Mouse (Mus musculus) embryo, embryonic 11 days (tissue): Measurements from ENCODE around the gene St7.

Experiments
- DNase-seq: peaks from one replicate; pipeline ENCODE4 v3.0.0-alpha.2; 2015

St7 gene

GRCm38 (mm10) chr6:17720022-17720421, 27.3 kb downstream of the St7 start:
- no peak for DNase-seq

GRCm38 (mm10) chr6:17721706-17722105, 29.0 kb downstream of the St7 start:
- no peak for DNase-seq

DNA sequence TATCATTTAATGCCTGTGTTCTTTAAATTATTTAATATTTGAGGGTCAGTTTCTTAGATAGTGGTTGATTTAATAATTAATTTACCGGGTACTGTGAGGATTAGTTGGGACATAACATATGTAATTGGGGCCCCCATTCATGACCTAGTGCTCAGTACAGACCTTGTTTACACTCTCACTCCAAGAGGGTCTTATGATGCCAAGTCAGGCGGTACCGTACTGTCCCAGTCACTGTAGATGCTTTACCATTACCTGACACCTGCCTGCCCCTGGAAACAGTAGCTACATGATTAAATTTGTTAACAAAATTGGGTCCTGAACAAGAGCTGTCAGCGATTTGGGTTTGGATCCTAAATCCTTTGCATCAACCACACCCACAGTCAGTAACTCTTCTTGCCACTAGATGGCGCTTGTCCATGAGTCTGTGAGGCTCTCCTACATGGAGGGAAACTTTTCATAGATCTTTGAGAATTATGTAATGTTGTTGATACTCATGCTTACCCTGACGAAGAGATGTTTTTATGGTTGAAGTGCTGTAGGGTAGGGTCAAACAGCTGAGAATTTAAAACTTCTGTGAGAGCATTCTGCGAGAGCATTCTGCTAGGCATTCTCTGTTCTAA, 33.2 kb downstream of the St7 start:
- DNase-seq = peak; percentile 78

DNA sequence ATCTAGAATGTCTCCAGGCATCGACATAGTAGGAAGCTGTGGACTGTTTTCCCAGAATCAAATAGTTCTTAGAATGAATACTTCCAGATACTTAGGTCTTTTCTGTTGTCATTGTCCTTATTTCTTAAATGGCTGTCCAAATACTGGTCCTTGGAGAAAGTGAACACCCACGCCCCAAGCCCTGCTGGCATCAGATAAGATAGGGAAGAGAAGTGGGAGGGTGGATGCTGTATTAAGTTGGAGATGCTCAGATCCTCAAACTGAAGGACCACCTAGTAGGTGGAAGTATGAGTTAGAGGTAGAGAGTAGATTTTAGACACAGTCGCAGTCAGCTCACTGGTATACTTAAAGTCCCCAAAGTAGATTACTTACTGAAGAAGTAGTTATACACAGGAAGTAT, 34.5 kb downstream of the St7 start:
- DNase-seq = no peak

DNA sequence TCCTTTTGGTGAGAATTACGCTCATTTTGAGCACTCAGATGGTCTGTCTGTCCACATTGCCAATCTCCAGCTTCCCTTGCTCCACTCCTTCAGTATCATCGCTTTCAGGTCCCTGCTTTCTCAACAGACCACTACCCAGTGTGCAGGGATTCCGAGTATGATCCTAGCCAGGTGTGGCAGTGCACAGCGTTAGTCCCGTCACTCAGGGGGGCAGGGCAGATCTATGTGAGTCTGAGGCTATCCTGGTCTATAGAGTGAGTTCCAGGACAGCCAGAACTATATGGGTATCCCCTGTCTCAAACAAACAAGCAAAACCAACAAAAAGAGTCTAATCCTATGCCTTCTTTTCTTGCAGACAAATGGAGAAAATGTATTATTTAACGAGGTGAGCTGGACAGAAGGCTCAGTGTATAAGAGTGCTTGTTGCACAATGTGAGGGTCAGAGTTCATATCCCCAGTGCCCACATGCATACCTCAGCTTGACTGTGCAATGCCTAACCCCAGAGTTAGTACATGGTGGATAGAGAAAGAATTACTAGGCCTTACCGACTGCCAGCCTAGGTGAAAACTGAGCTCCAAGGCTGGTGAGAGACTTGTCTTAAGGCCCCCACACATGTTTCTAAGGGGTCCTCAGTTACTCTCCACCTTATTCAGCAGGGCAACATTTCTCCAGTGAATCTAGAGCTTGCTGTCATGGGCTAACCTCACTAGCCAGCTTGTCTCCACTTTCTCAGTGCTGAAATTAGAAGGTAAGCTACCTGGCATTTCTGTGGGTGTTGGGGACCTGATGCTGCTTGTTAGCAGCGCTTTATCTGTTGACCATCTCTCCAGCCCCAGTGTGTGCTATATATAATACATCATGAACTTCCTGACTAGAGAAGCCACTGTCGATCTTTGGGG, 35.4 kb downstream of the St7 start:
- DNase-seq = no peak

GRCm38 (mm10) chr6:17730122-17730521, 37.4 kb downstream of the St7 start:
- DNase-seq = no peak

- DNase-seq = no peak
These were observed 39.0 kb downstream of the St7 start for GRCm38 (mm10) chr6:17731694-17732093.

DNA sequence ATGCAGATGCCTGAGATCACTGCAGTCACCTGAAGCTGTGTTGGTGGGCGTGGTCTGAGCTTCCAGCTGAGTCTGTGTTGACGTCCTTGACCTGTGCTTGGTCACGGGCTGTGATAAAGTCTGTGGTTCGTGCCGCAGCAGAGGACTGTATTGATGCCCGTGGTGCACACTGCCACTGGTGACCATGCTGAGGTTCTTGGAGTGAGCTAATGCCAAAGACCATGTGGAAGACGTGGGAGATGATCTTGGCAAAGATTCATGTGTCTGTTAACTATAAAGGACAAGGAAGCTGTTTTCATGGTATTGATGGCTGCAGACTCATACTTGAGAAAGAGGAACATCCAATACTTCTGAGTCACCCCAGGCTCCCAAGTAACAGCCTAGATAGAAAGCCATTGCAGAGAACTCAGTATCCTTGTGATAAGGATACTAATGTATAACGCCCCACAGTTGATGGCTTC, 41.2 kb downstream of the St7 start:
- no peak for DNase-seq

DNA sequence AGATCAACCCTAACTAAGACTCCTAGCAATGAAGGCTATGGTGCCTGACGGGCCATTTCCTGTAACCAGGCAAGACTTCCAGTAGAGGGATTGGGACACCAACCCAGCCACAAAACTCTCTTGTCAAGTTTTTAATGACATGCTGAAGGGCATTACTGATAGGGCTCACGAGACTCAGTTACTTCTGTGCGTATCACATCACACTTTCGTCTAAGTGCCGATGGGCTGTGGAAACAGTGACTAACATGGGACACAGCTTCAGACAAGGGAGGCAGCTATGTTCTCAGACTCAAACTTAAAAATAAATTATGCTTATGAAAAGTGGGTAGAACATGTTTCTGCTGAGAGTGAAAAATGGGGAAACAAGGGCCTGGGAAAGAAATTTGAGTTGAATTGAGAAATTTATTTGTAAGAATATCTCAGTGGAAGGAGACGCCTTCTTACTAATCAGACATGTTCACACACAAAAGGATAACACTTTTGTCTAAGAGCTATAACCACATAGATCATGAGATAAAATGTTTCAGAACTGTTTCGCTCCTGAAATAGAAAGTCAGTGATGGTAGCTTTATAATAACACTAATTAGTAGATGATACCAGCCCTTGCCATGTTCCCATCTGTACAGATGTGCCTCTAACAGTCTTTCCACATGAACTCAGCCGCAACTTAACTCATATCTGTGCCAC, 44.7 kb downstream of the St7 start:
- DNase-seq = no peak

- no peak for DNase-seq
These were observed 47.4 kb downstream of the St7 start for GRCm38 (mm10) chr6:17740128-17740527.

GRCm38 (mm10) chr6:17741639-17742038, 48.9 kb downstream of the St7 start:
- DNase-seq = no peak

GRCm38 (mm10) chr6:17742209-17742608, 49.5 kb downstream of the St7 start:
- no peak for DNase-seq

DNA sequence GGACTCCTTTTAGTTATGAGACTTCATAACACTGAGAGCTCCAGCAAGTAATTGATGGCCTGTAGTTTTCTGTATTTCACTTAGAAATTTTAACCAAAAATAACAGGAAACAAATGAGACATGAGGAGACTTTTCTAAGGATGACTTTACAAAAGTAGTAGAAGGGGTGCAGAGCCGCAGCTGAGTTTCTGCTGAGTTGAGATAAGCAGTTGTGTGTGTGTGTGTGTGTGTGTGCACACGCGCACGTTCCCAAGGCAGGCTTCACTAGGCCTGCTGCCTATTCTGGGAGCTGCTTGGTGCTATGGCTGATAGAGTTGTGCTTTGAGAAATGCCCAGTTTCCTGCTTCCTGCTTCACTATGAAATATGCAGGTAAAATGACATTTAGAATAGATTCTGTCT, 50.6 kb downstream of the St7 start:
- DNase-seq = no peak

- no peak for DNase-seq
These were observed 55.0 kb downstream of the St7 start for GRCm38 (mm10) chr6:17747724-17748123.

DNA sequence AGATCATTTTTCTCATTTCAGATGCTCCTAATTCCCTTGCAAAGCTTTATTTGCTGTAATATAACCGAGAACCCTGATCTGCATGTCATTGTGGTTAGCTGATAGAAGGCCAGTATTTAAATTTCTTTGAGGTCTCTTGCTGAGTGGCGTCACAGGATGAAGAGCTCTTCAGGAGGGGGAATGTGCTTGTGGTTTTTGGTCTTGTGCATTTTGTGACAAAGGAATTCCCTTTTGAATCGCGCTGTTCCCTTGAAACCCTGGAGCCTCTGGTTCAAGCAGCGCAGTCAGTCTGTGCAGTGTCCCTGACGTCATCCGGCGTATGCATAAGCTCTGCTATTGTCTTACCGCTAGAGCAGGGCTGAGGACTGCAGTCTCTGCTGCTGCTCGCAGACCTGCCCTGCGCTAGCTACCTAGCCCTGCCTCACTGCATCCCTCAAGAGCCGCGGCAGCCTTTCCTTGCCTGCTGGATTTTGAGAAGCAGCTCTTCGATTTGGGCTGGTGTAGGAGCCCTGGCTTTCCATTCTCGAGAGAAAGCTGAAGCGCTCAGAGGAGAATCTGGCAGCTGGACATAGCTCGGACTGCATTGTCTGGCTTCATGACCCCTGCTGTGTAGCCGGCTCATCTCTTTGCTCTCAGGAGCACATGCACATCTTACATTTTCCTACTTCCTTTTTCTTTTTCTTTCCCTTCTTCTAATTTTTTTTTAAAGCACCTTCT, 56.3 kb downstream of the St7 start:
- DNase-seq = peak; percentile 93

- DNase-seq = peak; percentile 23
These were observed 56.9 kb downstream of the St7 start for GRCm38 (mm10) chr6:17749596-17749995.

- no peak for DNase-seq
These were observed 57.4 kb downstream of the St7 start for GRCm38 (mm10) chr6:17750041-17750660.

- DNase-seq = no peak
These were observed 58.2 kb downstream of the St7 start for GRCm38 (mm10) chr6:17750957-17751356.

DNA sequence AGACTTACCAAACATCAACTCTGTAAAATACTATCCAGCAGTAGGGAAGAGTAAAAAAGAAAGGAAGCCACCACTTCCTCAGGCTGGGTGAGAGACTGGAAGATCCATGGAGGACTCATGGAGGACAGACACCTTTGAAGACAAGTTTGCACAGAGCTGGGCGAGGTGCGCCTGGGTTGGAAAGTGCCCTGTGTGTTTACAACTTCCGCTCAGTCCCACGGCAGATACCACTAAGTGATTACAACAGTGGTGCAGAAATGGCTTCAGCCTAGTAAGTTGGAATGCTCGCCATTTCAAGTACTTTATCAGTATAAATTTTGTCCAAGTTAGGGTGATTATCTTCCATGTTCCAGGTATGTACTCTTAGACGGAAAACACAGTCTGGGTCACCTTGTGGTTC, 63.2 kb downstream of the St7 start:
- no peak for DNase-seq

DNA sequence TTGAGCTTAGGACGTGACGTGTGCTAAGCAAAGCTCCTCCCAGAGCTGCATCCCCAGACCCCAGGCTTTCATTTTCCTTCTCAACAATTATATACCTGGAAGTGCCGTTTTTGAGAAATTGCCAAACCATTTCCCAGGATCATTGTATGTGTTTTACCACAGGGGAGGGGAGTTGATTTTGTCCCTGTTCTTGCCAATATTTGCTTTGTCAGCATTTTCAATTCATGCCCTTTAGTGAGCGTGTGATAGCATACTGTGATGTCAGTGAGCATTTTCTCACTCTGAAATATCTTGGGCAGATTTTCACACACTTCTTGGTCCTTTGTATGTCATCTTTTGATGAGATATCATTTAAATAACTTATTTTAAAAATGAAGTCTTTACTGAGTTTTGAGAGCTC, 65.8 kb downstream of the St7 start:
- no peak for DNase-seq

GRCm38 (mm10) chr6:17763963-17764659, 71.4 kb downstream of the St7 start:
- no peak for DNase-seq

DNA sequence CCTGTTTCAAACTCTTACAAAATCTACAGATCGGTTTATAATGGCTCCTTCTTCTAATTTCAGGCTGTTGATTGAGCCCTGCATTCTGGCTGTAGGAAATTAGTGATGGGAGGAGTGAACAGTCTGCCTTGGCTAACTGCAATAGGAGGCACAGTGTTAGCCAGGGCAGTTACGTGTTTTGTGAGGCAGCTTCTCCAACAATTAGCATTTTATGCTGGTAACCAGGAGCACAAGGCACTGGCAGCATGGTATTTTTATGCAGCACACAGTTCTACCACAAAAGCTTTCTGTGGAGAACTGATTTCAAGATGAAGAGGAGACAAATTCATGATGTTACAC, 71.9 kb downstream of the St7 start:
- no peak for DNase-seq
